Mouse (Mus musculus): ENCODE results near the gene Cyp4b1. TPM values are rescaled to one million over a fixed set of nuclear protein-coding genes. Genes with fewer than 3 reads are reported as not detected.

Cyp4b1 gene
- polyA plus RNA-seq (2015; fragmentation: Illumina TruSeq; extraction: RNeasy Lipid Tissue Mini Kit (QIAGEN cat#74804); ENCODE audit: insufficient read depth, low replicate concordance), result 9.9 TPM

GRCm38 (mm10) chr4:115647580-115647979, at the start of gene Cyp4b1:
TSS of gene Cyp4b1 (minus strand) at chr4:115647723.

GRCm38 (mm10) chr4:115600611-115601010, 46.9 kb downstream of the Cyp4b1 start, which contains the start of gene Cyp4a32:
TSS of gene Cyp4a32 (plus strand) at chr4:115600969.

Other genes starting within 250 kb of the Cyp4b1 start
- gene Cyp4a12b, start 236.1 kb downstream of the Cyp4b1 start, polyA plus RNA-seq (2015; fragmentation: Illumina TruSeq; extraction: RNeasy Lipid Tissue Mini Kit (QIAGEN cat#74804); ENCODE audit: insufficient read depth, low replicate concordance), result not detected
- gene Cyp4a30b, start 195.1 kb downstream of the Cyp4b1 start, polyA plus RNA-seq (2015; fragmentation: Illumina TruSeq; extraction: RNeasy Lipid Tissue Mini Kit (QIAGEN cat#74804); ENCODE audit: insufficient read depth, low replicate concordance), result not detected
- not detected for gene Cyp4a14, start 151.6 kb downstream of the Cyp4b1 start, polyA plus RNA-seq (2015; fragmentation: Illumina TruSeq; extraction: RNeasy Lipid Tissue Mini Kit (QIAGEN cat#74804); ENCODE audit: insufficient read depth, low replicate concordance)
- not detected for gene Cyp4a10, start 129.5 kb downstream of the Cyp4b1 start, polyA plus RNA-seq (2015; fragmentation: Illumina TruSeq; extraction: RNeasy Lipid Tissue Mini Kit (QIAGEN cat#74804); ENCODE audit: insufficient read depth, low replicate concordance)
- not detected for gene Cyp4a31, start 84.1 kb downstream of the Cyp4b1 start, polyA plus RNA-seq (2015; fragmentation: Illumina TruSeq; extraction: RNeasy Lipid Tissue Mini Kit (QIAGEN cat#74804); ENCODE audit: insufficient read depth, low replicate concordance)
- gene Cyp4a32, start 46.8 kb downstream of the Cyp4b1 start, polyA plus RNA-seq (2015; fragmentation: Illumina TruSeq; extraction: RNeasy Lipid Tissue Mini Kit (QIAGEN cat#74804); ENCODE audit: insufficient read depth, low replicate concordance), result not detected
- 31.1 TPM for gene Efcab14, start 90.0 kb upstream of the Cyp4b1 start, polyA plus RNA-seq (2015; fragmentation: Illumina TruSeq; extraction: RNeasy Lipid Tissue Mini Kit (QIAGEN cat#74804); ENCODE audit: insufficient read depth, low replicate concordance)
- 1.1 TPM for gene Tex38, start 133.3 kb upstream of the Cyp4b1 start, polyA plus RNA-seq (2015; fragmentation: Illumina TruSeq; extraction: RNeasy Lipid Tissue Mini Kit (QIAGEN cat#74804); ENCODE audit: insufficient read depth, low replicate concordance)
- gene Atpaf1, start 137.1 kb upstream of the Cyp4b1 start, polyA plus RNA-seq (2015; fragmentation: Illumina TruSeq; extraction: RNeasy Lipid Tissue Mini Kit (QIAGEN cat#74804); ENCODE audit: insufficient read depth, low replicate concordance), result 38.0 TPM
- gene Mob3c, start 180.4 kb upstream of the Cyp4b1 start, polyA plus RNA-seq (2015; fragmentation: Illumina TruSeq; extraction: RNeasy Lipid Tissue Mini Kit (QIAGEN cat#74804); ENCODE audit: insufficient read depth, low replicate concordance), result 31.9 TPM
- 85.0 TPM for gene Mknk1, start 191.5 kb upstream of the Cyp4b1 start, polyA plus RNA-seq (2015; fragmentation: Illumina TruSeq; extraction: RNeasy Lipid Tissue Mini Kit (QIAGEN cat#74804); ENCODE audit: insufficient read depth, low replicate concordance)
- gene Kncn, start 236.7 kb upstream of the Cyp4b1 start, polyA plus RNA-seq (2015; fragmentation: Illumina TruSeq; extraction: RNeasy Lipid Tissue Mini Kit (QIAGEN cat#74804); ENCODE audit: insufficient read depth, low replicate concordance), result not detected
- gene 6430628N08Rik, start 242.9 kb upstream of the Cyp4b1 start, polyA plus RNA-seq (2015; fragmentation: Illumina TruSeq; extraction: RNeasy Lipid Tissue Mini Kit (QIAGEN cat#74804); ENCODE audit: insufficient read depth, low replicate concordance), result not detected